Mouse (Mus musculus): ENCODE data around the gene Cd300lf. TPM values are rescaled to one million over a fixed set of nuclear protein-coding genes. Genes with fewer than 3 reads are reported as not detected.

Cd300lf gene
- 1 to 10 TPM in 1 of 2 experiments, under 1 TPM in 1; 0.69 to 1.0 TPM for total RNA-seq (2021)
- long read RNA-seq, experiment 1, partial matches to known transcripts = 0 of 2 reads
- long read RNA-seq, experiment 1, other reads (novel, unspliced or antisense) = 1 of 2 reads
- long read RNA-seq, experiment 2 = 0 reads

GRCm38 (mm10) chr11:115133800-115134199, at the start of gene Cd300lf:
Cd300lf (minus strand) TSS chr11:115133992.
- no peak for DNase-seq

GRCm38 (mm10) chr11:115181913-115182638, 48.3 kb upstream of the Cd300lf start:
- peak; percentile 87 to 91 for DNase-seq

GRCm38 (mm10) chr11:115179881-115180280, 46.1 kb upstream of the Cd300lf start:
- DNase-seq = peak in 1 of 2 experiments; percentile 58

- DNase-seq = no peak
These were observed 45.4 kb upstream of the Cd300lf start for GRCm38 (mm10) chr11:115179191-115179590.

- no peak for DNase-seq
These were observed 45.0 kb upstream of the Cd300lf start for GRCm38 (mm10) chr11:115178766-115179165.

GRCm38 (mm10) chr11:115177559-115178195, 43.9 kb upstream of the Cd300lf start:
- DNase-seq = peak; percentile 67 to 70

- DNase-seq = no peak
These were observed 42.8 kb upstream of the Cd300lf start for GRCm38 (mm10) chr11:115176399-115177190.

GRCm38 (mm10) chr11:115173549-115174339, 40.0 kb upstream of the Cd300lf start:
- DNase-seq = no peak

GRCm38 (mm10) chr11:115172825-115173287, 39.1 kb upstream of the Cd300lf start:
- DNase-seq = peak; percentile 40 to 67

GRCm38 (mm10) chr11:115171125-115171524, 37.3 kb upstream of the Cd300lf start:
- DNase-seq = no peak

GRCm38 (mm10) chr11:115169430-115169829, 35.6 kb upstream of the Cd300lf start:
- DNase-seq = no peak

- DNase-seq = no peak
These were observed 33.9 kb upstream of the Cd300lf start for GRCm38 (mm10) chr11:115167631-115168249.

GRCm38 (mm10) chr11:115166776-115167175, 33.0 kb upstream of the Cd300lf start:
- no peak for DNase-seq

GRCm38 (mm10) chr11:115164976-115165374, 31.2 kb upstream of the Cd300lf start:
- peak; percentile 80 to 82 for DNase-seq

GRCm38 (mm10) chr11:115164341-115164975, 30.7 kb upstream of the Cd300lf start:
- peak in 1 of 2 experiments; percentile 55 for DNase-seq

GRCm38 (mm10) chr11:115163568-115164150, 29.9 kb upstream of the Cd300lf start:
- peak; percentile 39 to 50 for DNase-seq

- peak; percentile 99 for DNase-seq
These were observed 29.2 kb upstream of the Cd300lf start, which contains the start of gene Slc9a3r1 for GRCm38 (mm10) chr11:115162832-115163480. Slc9a3r1 (plus strand) TSS chr11:115163341.

GRCm38 (mm10) chr11:115162205-115162601, 28.4 kb upstream of the Cd300lf start:
- no peak for DNase-seq

GRCm38 (mm10) chr11:115161578-115162204, 27.9 kb upstream of the Cd300lf start:
- DNase-seq = no peak

Measured in adrenal gland, postnatal 36 days (tissue).